Mouse (Mus musculus) adrenal gland, adult 2 months (tissue): ENCODE results near the gene Cnppd1. TPM values are rescaled to one million over a fixed set of nuclear protein-coding genes. Genes with fewer than 3 reads are reported as not detected.

Experiments
- DNase-seq: peaks from one replicate; pipeline ENCODE4 v3.0.0; 2021
- long read RNA-seq: library from polyadenylated mRNA; stranded (forward); transcript quantifications from one replicate; pipeline ENCODE4 v2.0.0, GENCODE M21; 2021
- polyA plus RNA-seq: library from polyadenylated mRNA; depleted of rRNA; stranded (reverse); fragments of >200 nt; gene quantifications from 2 replicates; pipeline ENCODE4 v1.2.3, GENCODE M21; 2012; rRNA removed
- total RNA-seq, 2 experiments: library from RNA; stranded (reverse); gene quantifications; 2 replicates each; pipeline ENCODE4 v1.2.3; 2021

The Cnppd1 gene
- total RNA-seq (10 to 100 TPM; 27.3 to 33.9 TPM), polyA plus RNA-seq (36.3 and 37.6 TPM in 2 replicates)
- long read RNA-seq, transcript Cnppd1-208 (8 exons, 2,062 nt) = major isoform, 8 of 26 reads
- long read RNA-seq, transcript Cnppd1-202 (9 exons, 3,669 nt) = minor isoform, 5 of 26 reads
- long read RNA-seq, partial matches to known transcripts = 3 of 26 reads
- long read RNA-seq, other reads (novel, unspliced or antisense) = 9 of 26 reads

DNA sequence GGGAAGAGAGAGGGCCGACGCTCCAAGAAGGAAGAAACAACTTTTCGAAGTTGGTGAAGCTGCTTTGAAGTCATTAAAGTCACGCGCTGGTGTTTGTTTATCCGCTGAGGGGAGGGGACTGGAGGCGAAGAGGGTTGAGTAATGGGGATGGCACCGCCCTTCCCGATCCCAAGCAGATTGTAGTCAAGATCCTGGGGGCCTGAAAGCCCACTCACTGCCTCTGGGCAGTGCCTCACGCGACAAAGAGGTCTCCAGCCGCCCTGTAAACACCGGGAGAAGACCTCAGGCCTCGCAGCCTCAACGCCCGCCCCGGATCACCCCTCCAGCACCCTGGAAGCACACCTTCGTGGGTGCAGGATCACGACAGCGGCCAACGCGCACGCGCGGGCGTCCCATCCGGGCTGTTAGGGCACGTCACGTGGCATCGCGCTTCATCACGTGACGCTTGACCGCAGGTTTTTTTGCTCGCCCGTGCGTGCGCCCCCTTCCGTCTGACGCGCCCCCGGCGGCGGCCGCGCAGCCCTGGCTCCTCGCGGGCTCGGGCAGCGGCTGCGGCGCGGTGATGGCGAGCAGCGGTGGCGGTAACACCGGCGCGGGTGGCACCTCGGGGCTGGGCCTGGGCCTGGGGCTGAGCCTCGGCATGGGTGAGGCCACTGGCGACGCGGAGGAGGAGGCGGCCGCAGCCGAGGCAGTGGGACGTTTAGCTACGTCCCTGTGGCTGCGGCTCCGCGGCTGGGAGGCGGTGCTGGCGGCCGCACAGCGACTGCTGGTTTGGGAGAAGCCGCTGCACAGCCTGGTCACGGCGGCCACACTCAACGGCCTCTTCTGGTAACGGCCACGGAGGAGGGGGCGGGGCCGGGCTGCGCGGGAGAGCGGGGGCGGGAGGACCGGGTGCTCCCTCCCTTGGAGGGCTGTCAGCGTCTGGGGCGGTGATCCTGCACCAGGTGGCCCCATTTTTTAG is at the start of gene Cnppd1, which contains the start of gene Retreg2:
Gene Cnppd1, minus strand, starts transcription at position 411 of the 961 bp plus-strand sequence.
Gene Retreg2, plus strand, starts transcription at position 478 of the 961 bp plus-strand sequence.
- DNase-seq = peak; percentile 98

DNA sequence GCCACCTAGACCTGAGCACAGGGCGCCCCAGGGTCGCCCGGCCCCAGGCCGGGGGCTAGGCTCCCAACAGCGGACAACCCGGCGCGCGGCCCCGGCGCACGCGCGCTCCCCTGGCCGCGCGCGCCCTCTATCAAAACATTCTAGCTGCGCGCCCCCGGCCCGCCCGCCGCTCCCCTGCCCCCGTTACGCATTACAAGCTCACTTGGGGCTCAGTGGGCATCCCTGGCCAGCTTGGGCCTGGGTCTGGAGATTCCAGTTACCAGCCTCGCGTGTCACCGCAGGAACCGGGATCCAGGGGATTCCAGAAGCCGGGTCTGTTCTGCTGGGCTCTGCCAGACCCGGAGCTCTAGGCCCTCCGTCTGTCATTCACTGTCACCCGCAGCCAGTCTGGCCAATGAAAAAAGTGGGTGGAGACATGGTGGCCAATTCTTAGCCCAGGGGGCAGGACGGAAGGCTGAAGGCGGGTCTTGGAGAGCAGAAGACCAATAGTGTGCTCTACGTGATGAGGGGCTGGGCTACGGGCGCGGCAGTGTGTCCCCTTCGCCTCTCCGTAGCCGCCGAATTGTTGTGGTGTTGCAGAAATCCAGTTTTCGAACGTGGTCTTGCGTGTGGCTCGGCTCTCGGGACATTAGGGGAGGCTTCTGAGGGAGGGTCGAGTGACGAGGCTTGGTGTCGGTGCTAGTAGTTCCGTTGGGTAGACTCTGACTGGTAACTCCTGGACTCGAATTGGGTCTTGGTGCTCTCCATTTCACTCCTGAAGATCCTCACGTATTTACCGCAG is 49.3 kb upstream of the Cnppd1 start, which contains the start of the genes Ankzf1 and Atg9a:
Gene Ankzf1, plus strand, starts transcription at position 530 of the 781 bp plus-strand sequence.
Gene Atg9a, minus strand, starts transcription at position 575 of the 781 bp plus-strand sequence.
- peak; percentile 98 for DNase-seq

DNA sequence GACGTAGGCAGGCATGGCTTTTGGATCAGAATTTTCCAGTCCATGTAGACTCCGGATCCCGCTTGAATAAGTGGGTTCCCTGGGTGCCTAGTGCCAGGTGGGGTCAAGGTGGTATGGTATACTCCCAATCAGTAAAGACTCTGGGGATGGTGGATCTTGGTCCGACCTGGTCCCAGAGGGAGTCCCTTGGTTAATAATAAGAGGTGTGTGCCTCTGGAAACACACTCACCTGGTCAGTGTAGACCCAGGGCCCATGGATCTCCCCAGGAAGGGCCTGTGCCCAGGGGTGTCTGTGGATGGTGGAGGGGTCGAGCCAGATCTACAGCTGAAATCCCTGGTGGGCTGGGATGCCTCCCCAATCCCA is 48.7 kb upstream of the Cnppd1 start:
- no peak for DNase-seq

DNA sequence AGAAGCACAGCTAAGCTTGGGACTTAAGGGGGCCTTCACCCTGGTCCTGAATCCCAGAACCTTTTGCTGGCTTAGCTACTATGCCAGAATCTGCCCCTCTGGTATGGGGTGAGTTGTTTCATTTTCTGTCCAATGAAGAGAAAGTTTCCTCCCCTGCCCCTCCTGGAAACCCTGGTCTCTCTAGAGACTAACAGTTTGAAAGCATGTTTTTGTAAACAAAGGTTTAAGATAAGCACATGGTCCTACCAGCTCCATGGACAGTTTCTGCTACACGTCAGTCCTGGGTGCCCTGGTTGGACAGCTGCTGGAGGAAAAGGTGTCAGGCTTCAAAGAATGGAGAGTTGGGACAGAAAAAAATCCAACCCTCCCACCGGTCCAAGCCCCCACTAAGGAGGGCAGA is 48.1 kb upstream of the Cnppd1 start:
- DNase-seq = no peak

DNA sequence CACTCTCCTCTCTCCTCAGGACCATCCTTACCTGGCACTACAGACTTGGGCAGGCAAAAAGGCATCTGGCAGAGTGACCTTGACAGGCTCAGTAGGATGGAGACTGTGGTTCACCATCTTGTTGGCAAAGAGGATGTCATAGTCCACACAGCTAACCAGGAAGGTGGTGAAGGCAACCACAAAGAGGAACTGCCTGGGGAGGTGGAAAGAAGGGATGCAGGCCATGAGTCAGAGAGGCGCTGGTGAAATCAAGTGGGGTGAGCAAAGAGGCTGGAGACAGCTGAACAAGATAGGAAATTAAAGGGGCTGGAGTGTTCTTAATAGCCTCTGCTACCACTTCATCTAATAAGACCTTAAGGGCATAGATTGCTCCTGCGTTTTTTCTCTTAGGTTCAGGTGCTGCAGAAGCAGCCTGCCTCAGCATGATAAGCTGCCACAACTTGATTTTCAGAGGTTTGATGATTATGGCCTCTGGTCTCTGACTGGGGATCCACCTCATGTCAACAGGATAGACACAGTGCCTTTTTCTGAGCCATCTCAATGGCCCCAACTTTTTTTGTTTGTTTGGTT is 45.5 kb upstream of the Cnppd1 start:
- no peak for DNase-seq

DNA sequence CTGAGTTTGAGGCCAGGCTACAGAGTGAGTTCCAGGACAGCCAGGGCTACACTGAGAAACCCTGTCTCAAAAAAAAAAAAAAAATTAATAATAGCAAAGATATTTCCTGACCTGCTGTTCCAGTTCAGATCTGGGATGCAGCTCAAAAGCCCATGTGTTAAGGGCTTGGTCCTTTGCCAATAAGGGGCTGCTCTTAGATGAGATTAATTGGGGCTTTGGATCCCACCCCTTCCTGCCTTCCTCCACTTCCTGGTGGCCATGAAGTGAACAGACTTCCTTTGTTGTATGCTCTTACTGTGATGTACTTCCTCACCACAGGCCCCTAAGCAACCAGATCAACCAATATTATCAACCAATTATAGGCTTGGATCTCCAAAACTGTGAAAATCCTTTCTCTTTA is 44.6 kb upstream of the Cnppd1 start:
- DNase-seq = no peak

DNA sequence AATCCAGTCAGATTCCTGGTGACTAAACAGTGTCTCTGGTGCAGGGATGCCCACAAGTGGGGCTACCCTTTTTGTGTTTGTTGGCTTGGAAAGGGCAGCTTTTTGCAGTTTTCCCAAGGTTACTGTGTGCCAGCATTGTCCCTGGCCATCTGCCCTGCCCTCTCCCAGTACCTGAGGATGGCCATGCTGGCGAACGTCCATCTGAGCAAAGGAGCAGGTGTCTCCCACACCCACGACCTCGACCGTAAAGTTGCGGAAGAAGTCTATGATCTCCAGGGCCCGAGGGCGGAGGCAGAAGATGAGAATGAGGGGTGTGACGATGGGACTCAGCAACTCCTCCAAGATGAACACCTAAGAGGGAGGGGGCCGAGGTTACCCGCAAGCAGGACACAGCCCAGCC is 43.0 kb upstream of the Cnppd1 start:
- no peak for DNase-seq

DNA sequence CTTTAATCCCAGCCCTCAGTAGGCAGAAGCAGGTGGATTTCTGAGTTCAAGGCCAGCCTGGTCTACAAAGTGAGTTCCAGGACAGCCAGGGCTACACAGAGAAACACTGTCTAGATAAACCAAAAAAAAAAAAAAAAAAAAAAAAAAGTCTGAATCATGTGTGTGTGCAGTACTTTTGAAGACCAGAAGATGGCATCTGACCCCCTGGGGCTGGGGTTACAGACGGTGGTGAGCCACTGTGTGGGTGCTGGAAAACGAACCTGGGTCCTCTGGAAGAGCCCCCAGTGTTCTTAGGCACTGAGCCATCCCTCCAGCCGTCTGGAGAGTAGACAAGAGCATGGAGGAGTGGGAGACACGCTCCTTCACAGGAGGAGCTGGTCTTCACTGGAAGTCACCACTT is 39.6 kb upstream of the Cnppd1 start:
- no peak for DNase-seq

DNA sequence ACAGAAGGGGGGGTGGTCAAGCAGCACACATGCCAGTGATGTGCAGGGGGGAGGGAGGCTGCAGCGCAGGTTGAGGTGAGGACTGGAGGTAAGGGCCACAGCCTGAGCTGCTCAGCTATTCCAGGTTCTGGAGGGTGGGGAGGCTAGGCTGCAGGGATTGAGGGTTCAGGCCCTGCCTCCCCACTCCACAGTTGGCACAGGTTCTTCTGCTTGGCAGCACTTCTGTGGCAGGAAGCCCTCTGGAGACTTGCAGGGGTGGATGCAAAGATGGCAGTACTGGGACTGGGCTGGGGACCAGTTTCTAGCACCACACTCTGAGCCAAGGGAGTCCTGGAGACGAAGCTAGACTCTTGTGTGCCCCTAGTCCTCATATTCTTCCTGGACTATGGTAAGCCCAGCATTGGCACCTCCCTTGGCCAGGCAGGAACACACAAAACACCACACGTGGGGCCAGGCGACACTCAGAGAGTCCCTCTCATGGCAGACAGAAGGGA is 38.9 kb upstream of the Cnppd1 start:
- no peak for DNase-seq

DNA sequence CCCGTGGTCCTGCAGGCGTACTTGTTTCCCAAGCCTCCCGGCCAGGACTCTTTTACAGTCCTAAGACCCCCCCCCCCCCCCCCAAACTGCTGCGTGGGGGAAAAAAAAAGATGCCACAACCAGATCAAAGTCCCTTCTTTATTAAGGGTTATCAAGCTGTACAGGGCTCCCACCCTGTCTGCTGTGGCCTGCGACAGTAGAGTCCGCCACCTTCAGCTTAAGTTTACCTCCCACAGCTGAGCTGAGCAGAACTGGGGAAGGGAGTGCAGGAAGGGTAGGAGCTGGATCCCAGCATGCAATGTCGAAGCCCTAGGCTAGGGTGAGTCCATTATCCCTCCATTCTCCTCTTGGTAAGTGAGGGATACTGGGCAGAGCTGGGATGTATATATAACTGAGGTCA is 38.2 kb upstream of the Cnppd1 start:
- DNase-seq = no peak

DNA sequence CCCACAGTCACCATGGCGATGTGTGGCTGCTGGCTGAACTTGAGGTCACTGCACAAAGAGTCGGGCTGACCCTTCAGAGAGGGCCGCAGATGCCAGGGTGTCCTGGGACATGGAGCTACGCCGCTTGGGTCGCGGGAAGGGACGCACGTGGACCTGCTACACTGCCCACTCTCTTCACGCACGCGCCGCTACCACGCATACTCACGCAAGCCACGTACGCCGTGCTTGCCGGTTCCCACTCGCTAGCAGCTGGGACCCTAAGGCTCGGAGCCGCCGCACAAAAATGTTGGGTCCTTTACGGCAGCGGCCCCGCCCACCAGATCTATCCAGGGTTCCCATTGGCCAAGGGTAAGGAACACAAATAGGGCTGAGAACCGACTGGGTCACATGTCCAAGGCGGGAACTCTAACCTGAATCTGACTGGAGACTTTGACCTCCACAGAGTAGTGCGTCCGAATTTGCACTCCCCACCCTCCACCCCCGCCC is 37.6 kb upstream of the Cnppd1 start, which contains the start of gene Abcb6:
Gene Abcb6, minus strand, starts transcription at position 288 of the 486 bp plus-strand sequence.
- peak; percentile 93 for DNase-seq

DNA sequence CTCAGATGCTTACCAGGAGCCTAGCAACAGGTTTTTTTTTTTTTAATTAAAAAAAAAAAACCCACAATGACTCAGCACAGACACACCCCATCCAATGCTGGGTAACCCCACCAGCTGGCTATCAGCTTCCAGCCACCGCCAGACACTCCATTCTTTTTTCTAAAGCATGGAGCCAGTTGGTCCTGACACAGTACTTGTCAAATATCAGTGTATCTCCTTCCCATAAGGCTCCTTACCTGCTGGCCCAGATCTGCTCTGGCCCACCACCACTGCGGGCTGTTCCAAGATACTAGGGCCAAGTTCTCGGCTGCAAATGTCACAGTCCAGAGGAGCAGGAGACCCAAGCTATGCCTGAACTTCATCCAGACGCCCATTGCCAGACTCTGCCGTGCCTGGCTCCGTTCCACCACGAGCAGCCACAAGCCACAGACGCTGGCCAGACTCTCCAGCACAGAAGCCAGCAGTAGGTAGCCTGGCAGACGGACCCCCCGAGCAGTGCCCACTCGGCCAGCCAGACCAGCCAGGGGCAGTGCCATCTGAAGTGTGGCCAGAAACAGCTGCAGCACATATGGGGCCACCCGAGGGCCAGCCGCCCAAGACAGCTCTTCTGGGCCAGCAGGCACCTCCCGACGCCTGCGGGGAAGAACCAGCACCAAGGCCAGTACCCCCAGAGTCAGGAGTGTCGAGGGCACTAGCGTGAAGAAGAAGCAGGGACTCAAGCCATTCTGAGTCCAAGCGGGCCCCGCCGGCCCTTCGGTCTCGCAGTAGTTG is 37.0 kb upstream of the Cnppd1 start:
- peak; percentile 73 for DNase-seq

DNA sequence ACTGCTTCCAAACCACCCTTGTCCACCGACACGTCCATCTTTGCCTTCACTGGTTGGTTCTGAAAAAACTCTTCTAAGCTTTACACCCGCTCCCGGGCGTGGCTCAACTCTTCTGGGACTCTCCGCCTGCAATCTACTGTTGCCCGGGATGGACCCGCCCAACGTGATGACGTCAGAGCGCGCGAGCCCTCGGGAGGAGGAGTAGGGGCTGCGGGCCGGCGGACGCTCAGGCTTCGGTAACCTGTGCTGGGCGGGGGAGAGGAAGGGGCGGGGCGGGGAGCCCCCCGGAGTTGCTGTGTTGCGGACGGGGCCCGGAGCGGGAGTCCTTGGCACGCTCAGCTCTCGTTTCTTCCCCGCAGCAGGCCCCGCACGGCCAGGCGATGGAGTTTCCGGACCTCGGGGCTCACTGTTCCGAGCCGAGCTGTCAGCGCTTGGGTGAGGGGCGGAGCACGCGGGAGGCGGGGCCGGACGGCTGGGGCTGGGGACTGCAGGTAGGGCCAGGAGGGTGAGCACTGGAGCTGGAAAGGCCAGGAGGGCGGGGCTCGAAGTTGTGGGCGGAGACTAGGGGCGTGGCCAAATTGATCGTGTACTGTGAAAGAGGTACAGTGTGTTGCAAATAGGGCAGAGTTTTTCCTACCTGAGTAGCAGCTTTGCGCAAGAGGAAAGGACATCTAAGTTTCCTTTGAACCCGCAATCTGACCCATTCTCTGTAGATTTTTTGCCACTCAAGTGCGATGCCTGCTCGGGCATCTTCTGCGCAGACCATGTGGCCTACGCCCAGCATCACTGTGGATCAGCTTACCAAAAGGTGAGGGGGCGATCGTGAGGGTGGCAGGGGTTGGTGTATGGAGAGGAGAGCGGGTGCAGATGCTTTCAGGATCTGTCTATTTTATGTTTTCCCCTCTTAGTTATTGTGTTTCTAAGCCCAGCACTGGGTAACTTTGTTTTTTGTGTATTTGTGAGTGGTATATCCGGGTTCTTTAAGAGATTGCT is 26.3 kb upstream of the Cnppd1 start, which contains the start of gene Zfand2b:
Gene Zfand2b, plus strand, starts transcription at position 175 of the 993 bp plus-strand sequence.
- peak; percentile 98 for DNase-seq

DNA sequence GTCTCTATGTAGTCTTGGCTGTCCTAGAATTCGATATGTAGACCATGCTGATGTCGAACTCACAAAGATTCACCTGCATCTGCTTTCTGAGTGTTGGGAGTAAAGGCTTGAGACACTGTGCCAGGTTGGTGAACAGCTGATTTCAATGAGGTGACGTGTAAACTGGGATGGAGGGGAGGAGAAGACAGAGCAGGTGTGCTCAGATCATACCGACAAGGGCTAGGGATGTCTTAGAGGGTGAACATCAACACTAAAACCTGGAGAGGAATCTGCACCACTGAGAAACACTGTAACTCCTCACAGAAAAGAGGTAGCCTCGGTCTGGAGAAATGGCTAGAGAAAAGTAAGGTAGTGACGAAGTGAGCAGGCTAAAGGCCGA is 25.6 kb upstream of the Cnppd1 start:
- DNase-seq = no peak

DNA sequence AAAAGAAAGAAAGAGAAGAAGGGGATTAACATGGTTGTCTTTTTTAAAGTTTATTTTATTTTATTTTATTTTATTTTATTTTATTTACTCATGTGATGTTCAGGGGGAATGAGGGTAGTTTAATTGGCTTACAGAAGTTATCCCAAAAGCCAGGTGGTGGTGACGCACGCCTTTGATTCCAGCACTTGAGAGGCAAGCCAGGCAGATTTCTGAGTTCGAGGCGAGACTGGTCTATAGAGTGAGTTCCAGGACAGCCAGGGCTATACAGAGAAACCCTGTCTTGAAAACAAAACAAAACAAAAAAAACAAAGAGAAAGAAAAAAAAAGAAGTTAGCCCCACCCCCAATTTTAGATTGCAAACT is 17.7 kb upstream of the Cnppd1 start:
- DNase-seq = no peak

DNA sequence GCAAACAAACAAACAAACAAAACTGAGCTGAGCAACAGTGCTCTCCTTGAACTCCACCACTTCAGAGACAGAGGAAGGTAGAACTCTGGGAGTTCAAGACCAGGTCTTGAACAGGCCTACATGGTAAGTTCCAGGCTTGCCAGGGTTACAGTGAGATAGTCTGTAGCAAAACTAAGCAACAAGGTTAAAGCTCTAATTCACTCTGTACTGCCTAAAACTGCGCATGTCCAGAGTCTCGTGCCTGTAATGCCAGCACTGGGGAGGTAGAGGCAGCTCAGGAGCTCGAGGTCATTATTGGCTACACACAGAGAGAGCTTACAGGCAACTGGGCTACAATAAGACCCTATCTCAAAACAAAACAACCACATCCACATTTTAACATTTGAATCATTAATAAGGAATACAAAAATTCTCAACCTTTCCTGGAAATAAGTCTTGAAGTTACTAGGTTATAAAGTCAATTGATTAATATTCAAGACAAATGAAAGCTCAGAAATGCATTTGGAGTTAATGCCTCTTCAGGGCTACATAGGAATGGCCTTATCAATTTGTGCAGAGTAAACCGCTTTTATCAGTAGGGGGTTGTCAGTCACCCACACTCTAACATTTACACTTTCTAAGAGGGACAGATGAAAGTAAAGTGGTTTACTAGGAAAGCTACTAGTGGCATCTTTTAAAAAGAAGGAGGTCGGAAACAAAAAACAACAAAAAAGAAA is 17.2 kb upstream of the Cnppd1 start:
- no peak for DNase-seq

DNA sequence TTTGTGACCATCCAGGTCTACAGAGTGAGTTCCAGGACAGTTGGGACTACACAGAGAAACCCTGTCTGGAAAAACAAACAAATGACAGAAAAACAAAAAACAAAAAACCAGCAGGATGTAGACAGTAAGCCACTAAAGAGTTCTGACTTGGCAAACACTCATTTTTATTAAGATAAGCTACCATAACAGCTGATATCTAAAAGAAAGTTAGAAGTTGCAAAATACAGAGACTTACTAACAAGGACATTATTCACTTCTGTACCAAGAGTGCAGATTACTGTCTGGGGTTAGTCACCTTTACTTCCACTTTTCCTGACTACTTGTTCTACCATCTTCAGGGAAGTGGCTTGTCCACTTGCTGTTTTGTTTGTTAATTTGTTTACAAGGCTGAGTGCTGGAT is 16.5 kb upstream of the Cnppd1 start:
- no peak for DNase-seq

DNA sequence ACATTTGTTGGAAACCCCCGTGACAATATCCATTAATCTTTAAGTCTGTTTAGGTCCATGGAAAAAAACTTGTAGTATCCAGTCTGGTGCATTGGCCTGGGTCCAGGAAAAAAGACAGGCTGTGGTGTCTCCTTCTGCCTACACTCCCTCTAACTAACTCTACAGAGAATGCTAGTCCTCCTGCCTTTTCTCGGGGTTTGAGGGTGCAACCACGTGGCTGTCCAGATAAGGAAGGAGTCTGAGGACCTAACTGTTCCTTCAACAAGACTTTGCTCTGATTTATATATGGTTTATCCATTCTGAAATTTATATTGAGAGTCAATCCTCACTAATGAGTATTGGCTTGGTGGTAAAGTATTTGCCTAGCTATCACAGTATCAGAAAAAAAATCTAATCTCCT is 13.3 kb upstream of the Cnppd1 start:
- no peak for DNase-seq

DNA sequence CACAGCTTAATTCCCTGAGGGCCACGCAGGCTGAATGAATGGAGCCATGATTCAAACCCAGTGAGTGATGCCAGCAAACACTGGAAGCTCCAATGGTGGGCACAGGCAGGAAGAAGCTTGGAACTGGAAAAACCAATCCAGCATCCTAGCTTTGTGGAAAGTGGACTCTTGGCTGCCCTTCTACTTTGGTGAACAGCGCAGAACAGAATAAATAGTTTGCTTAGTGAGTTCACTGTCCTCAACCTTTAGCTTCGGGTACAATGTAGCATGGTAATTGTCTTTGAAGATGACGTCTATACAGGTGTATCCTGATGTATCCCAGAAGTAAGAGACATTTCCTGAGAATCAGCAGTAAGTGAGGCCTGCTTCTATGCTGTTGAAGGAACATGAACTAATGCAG is 6.2 kb upstream of the Cnppd1 start:
- no peak for DNase-seq
